Mouse (Mus musculus) ES-Bruce4 (cell line): ENCODE results near the gene Sh2b3.

ENCODE experiments used
- CTCF ChIP-seq: IDR thresholded peaks from one replicate; pipeline ENCODE4 v1.8.1; 2011; ENCODE audit warnings: low read depth, low read length
- POLR2A ChIP-seq: IDR thresholded peaks from one replicate; pipeline ENCODE4 v1.8.1; 2011; ENCODE audit warnings: low read length; ENCODE audit not compliant: insufficient read depth

DNA sequence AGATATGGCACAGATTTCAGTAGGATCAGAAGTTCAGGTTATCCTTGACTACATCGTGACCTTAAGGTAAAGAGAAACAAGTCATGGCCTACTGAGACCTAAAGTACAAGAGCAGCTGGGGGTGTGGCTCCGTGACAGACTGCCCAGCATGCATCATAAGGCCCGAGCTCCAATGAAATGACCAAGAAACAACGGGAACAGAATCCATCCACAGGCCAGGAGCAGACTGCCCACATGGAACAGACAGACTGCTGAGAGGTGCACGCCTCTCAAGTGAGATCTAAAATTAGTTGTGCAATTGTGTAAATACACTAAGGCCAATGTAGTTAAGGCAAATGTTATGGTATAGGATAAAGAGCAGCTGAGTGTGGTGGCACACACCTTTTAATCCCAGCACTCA lies 15.9 kb downstream of the Sh2b3 start:
- TF ChIP-seq CTCF (no peak), POLR2A (no peak)
